Mouse (Mus musculus) C2C12 (cell line): ENCODE measurements around the gene Nol4l.

Source experiments
- CTCF ChIP-seq: IDR thresholded peaks from one replicate; pipeline ENCODE4 v1.5.1; 2011; ENCODE audit not compliant: control insufficient read depth, insufficient read depth, insufficient read length
- FOSL1 ChIP-seq: IDR thresholded peaks from one replicate; pipeline ENCODE4 v1.8.0; 2011; ENCODE audit warnings: mild to moderate bottlenecking, low read length; ENCODE audit not compliant: poor library complexity, insufficient read depth, severe bottlenecking
- MYOG ChIP-seq: IDR thresholded peaks from one replicate; pipeline ENCODE4 v1.6.1; 2011; ENCODE audit not compliant: control insufficient read depth, insufficient read length; ENCODE audit errors: extremely low read depth
- USF1 ChIP-seq: IDR thresholded peaks from one replicate; pipeline ENCODE4 v1.6.1; 2011; ENCODE audit warnings: low read depth, mild to moderate bottlenecking, control low read depth, moderate library complexity

DNA sequence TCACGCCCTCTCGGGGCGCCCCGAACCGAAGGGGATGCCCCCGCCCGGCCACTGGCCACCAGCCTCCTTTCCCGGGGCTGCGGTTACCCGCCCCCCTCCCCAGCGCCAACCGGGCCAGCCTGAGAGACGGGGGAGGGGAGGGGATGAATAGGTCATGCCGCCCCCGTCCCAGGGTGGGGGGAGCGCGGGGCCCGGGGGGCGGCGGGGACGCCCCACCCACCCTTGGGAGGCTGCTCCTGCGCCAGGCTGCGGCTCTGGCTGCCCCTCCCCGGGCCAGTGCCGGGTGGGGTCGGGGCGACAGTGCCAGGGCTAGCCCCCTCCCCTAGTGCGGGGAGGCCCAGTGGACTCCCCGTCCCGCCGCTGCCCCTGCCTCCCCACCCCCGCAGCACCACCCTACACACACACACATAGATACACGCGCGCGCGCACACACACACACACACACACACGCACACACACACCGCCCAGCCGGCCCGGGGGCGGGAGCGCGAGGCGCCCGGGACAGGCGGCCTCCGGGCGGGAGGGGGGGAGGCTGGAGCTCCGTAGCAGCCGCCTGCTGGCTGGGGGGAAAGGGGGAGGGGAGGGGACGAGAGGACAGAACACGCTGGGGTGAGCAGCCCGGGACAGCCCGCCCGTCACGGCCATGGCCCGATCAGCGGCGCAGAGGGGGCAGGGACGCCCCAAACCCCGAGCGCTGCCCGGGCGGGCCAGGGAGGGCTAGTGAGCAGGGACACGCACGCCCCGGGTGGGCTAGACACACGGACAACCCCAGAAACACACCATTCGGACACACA lies 1.0 kb downstream of the Nol4l start:
- no peak for TF ChIP-seq CTCF
- no peak for TF ChIP-seq FOSL1
- TF ChIP-seq USF1: no peak
- TF ChIP-seq MYOG: no peak
